Mouse (Mus musculus): ENCODE data around the gene Ankrd23. TPM values are rescaled to one million over a fixed set of nuclear protein-coding genes. Genes with fewer than 3 reads are reported as not detected.

Gene Ankrd23
- total RNA-seq, 2 experiments from 2014 or later, result 1.7 TPM; not detected in 1

- no peak for ATAC-seq (replicated peaks; ENCODE audit: low FRiP score, poor library complexity, severe bottlenecking)
These were observed 9.8 kb downstream of the Ankrd23 start for GRCm38 (mm10) chr1:36526903-36527302.

- ATAC-seq (replicated peaks; ENCODE audit: low FRiP score, poor library complexity, severe bottlenecking), result no peak
These were observed 10.9 kb downstream of the Ankrd23 start for GRCm38 (mm10) chr1:36525774-36526173.

DNA sequence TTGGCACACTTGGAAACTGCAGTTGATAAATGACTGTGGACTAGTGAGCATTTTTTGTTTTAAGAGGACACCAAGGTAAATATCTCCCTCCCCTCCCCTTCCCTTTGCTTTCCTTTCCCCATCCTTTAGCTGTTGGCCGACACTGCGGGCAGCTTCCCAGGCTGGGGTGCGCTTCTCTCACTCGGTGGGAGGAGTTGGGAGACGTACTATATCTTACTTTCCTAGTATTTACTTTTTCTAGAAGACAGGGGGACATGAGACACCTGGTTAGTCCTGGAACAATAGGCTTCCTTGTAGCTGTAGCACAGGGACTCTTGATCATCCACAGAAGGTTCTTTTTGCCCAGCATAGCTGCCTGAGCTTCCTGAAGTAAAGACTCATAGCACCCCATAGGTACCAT, 12.6 kb downstream of the Ankrd23 start:
- no peak for ATAC-seq (replicated peaks; ENCODE audit: low FRiP score, poor library complexity, severe bottlenecking)

DNA sequence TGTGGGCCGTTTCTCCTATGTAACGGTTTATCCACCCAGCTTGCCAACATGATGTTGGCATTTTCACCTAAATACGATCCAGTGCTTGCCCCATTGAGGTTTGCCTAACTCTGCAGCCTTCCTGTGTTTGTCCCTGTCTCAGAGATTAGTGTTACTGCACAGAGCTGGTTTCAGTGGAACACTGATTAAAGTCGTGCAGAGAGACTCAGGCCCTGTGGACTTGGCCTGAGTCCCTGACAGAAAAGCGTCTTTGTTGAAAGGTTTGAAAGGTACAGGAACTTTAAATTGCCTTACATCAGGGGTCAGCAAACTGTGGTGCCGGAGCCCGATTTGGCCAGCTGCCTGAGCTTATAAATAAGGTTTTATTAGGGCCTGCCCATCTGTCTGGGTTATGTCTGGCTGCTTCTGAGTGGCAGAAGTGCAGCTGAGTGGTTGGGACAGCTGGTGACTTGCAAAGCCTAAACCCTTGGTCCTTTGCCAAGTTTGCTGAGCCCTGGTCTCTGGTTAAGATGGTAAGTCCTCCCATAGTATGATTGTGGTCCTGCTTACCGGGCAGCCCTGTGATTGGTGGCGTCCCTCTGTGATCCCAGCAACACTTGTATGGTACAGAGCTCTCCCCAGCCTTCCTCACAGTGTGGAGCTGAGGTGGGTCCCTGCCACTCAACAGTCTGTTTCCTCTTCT, 13.2 kb downstream of the Ankrd23 start:
- ATAC-seq (replicated peaks; ENCODE audit: low FRiP score, poor library complexity, severe bottlenecking), result no peak

DNA sequence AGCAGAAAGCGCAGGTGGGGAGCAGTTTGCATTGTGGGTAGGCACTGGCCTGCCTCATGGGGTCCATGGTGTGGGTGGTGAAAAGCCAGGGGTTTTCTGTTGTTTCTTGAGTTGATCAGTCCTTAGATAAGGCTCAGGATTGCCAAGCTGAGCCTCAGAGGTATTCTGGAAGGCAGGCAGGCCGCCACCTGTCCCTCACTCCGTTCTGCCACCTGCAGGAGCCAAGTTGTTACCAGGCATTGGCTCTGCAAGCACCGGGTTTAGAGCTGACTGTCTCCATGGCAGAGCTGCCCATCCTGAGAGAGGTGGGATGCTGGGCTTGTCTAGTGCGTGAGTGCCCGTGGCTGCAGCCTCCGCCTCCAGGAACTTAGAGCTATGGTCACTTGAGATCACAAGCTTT, 14.5 kb downstream of the Ankrd23 start:
- ATAC-seq (replicated peaks; ENCODE audit: low FRiP score, poor library complexity, severe bottlenecking), result no peak

- no peak for ATAC-seq (replicated peaks; ENCODE audit: low FRiP score, poor library complexity, severe bottlenecking)
These were observed 17.1 kb downstream of the Ankrd23 start for GRCm38 (mm10) chr1:36519626-36520025.

DNA sequence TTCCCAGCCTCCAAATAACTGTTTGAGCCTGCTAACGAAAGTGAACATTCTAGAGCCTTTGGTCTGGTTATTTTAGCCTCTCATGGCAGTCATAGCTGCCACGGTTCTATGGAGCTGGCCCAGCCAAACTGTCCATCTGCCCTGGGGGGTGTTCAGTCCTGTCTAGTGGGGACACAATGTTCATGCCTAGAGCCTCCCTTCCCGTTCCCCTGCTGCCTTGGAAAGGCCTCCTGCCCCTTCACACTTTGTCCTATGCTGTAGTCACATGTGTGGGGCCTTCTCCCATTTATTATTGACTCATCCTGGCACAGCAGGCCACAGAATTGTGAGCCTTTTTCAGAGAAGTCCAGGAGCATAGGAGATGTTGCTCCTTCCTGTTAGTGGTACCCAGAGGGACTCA, 18.4 kb downstream of the Ankrd23 start:
- ATAC-seq (replicated peaks; ENCODE audit: low FRiP score, poor library complexity, severe bottlenecking), result no peak

GRCm38 (mm10) chr1:36513718-36514117, 23.0 kb downstream of the Ankrd23 start:
- no peak for ATAC-seq (replicated peaks; ENCODE audit: low FRiP score, poor library complexity, severe bottlenecking)

- ATAC-seq (replicated peaks; ENCODE audit: low FRiP score, poor library complexity, severe bottlenecking), result no peak
These were observed 23.4 kb downstream of the Ankrd23 start for GRCm38 (mm10) chr1:36513310-36513709.

- ATAC-seq (replicated peaks; ENCODE audit: low FRiP score, poor library complexity, severe bottlenecking), result no peak
These were observed 23.8 kb downstream of the Ankrd23 start for GRCm38 (mm10) chr1:36512966-36513280.

DNA sequence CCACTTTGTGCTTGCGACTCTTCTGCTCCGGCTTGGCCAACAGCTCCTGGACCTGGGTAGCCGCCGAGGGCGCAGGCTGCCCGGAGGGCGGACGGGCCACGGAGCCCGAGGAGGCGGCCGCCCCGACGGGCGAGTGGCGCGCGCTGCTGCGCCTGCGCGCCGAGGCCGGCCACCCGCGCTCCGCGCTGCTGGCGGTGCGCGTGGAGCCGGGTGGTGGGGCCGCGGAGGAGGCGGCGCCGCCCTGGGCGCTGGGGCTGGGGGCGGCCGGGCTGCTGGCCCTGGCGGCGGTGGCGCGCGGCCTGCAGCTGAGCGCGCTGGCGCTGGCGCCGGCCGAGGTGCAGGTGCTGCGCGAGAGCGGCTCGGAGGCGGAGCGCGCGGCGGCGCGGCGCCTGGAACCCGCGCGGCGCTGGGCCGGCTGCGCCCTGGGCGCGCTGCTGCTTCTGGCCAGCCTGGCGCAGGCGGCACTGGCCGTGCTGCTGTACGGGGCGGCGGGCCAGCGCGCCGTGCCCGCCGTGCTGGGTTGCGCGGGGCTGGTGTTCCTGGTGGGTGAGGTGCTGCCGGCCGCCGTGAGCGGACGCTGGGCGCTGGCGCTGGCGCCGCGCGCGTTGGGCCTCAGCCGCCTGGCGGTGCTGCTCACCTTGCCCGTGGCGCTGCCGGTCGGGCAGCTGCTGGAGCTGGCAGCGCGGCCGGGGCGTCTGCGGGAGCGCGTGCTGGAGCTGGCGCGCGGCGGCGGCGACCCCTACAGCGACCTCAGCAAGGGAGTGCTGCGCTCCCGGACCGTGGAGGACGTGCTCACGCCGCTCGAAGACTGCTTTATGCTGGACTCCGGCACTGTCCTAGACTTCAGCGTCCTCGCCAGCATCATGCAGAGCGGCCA, 24.4 kb downstream of the Ankrd23 start:
- no peak for ATAC-seq (replicated peaks; ENCODE audit: low FRiP score, poor library complexity, severe bottlenecking)

DNA sequence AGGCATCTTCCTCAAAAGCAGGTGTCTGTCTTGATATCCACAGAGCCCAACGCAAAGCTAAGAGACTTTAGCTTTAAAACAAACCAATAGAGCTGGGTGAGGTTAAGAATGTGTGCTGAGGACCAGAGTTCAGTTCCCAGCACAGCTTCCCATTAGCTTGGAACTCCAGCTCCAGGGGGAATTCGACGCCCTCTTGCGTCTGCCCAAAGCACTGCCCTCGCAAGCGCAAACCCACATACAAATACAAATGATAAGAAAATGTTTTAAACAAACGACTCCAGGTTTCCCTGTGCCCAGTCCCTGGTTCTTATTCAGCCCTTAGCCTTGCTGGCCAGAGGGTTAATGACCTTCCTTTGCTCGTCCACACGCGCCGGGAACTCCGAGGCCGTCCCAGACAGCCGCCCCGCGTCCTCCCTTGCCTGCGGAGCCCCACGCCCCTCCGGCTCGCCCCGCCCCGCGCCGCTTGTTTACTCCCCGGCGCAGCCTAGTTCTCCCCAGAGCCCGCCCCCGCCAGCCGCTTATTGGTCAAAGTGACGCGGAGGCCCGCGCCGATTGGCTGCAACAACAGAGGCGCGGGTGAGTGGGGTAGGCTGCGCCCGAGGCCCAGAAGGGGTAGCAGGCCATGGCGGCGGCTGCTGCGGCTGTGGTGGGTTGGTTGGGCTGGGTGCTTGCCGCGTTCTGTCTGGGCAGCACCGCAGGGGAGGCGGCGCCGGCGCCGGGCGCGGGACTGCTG, 25.2 kb downstream of the Ankrd23 start, which contains the start of gene Cnnm3:
TSS of gene Cnnm3 (plus strand) at position 579 of the 733 bp plus-strand sequence.
- peak; percentile 97 for ATAC-seq (replicated peaks; ENCODE audit: low FRiP score, poor library complexity, severe bottlenecking)

- no peak for ATAC-seq (replicated peaks; ENCODE audit: low FRiP score, poor library complexity, severe bottlenecking)
These were observed 28.4 kb downstream of the Ankrd23 start for GRCm38 (mm10) chr1:36508238-36508637.

DNA sequence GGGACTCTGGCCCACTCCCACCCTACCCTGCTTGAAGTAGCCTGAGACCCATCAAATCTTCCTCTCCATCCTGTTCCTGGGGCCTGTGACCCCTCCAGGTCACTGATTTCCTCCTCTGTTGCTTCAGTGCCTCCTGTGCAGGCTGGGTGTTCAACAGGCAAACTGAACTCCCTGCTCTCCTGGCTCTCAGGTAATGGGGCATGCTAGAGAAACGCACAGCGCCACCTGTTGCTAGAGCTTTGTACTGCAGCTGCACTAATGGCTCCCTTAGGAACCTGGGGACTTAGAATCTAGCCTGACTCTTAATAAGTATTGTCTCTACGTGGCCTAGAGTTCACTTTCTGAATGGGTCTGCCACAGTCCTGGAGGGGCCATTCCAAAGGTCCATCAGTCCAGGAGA, 35.4 kb downstream of the Ankrd23 start:
- peak; percentile 63 for ATAC-seq (replicated peaks; ENCODE audit: low FRiP score, poor library complexity, severe bottlenecking)

DNA sequence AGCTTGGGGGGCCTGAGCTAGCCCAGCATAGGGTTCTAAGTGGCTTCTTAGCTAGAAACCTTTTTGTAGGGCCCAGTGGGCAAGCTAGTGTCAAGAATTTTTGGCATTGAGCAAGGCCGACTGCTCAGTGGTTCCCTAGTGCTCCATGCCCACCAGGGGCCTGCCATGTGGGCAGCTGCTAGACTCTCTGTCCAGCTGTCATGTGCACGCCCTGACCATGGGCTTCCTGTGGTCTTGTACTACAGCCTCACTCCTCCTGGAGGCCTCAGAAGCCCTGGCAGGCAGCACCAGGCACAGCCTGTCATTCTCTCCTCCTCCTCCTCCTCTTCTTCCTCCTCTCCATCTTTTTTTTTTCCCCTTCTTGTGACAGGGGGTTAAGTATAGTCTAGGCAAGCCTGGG, 39.4 kb downstream of the Ankrd23 start:
- ATAC-seq (replicated peaks; ENCODE audit: low FRiP score, poor library complexity, severe bottlenecking), result no peak

GRCm38 (mm10) chr1:36496719-36497118, 40.0 kb downstream of the Ankrd23 start:
- ATAC-seq (replicated peaks; ENCODE audit: low FRiP score, poor library complexity, severe bottlenecking), result no peak

DNA sequence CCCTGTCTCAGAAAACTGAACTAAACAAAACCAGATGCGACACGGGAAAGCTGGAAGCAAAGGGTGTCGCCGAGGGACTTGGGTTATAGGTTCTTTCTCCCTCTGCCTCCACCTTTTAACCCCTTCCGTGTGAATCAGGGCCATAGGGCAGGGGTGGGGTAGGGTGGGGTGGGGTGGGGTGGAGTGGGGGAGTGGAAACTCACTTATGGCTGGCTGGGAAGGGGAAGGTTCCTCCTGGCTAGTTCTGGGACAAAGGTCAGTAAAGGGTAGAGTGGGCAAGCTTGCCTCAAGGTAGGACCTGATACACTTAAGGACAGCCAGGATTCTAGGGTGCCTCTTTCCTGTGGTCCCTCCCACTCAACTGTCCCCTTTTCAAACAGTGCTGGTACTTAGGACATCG, 43.4 kb downstream of the Ankrd23 start:
- ATAC-seq (replicated peaks; ENCODE audit: low FRiP score, poor library complexity, severe bottlenecking), result no peak

DNA sequence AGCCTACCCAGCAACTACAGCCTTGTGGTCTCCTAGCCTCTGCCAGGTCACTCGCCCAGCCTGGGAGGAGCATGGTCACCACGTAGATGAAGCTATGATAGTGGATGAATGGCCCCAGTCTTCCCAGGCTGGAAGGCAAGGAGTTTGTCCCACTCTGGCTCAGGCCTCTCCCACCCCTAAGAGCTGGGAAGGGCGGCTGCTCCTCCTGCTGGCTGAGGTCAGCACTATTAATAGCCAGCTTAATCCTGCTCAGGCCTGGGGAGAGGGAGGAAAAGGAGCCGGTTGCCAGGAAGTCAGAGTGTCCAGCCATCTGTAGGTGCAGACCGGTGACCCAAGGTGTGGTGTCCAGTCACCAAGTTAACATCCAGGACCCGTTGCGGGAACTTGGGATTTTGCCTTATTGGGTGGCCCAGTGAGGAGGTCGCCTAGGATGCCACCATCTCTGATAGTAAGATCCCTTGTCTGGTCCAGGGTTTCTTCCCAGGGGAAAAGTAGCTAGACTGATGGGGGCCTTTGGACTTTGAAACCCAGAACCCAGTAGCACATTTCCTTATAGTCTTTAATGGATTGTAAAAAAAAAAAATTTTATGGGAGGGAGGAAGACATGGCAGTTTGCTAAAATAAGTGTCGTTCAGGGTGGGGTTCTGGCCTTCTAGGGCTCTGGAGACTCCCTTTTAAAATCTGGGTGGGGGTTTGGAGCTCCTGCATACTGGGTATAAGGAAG, 44.1 kb downstream of the Ankrd23 start:
- no peak for ATAC-seq (replicated peaks; ENCODE audit: low FRiP score, poor library complexity, severe bottlenecking)

GRCm38 (mm10) chr1:36489661-36490060, 47.0 kb downstream of the Ankrd23 start:
- ATAC-seq (replicated peaks; ENCODE audit: low FRiP score, poor library complexity, severe bottlenecking), result no peak

- ATAC-seq (replicated peaks; ENCODE audit: low FRiP score, poor library complexity, severe bottlenecking), result no peak
These were observed 49.6 kb downstream of the Ankrd23 start for GRCm38 (mm10) chr1:36487111-36487510.
